Mouse (Mus musculus): ENCODE results near the gene Pccb. TPM values are rescaled to one million over a fixed set of nuclear protein-coding genes. Genes with fewer than 3 reads are reported as not detected.
A peak's percentile ranks its signal among the peaks of the same experiment; 100 is the strongest.

The Pccb gene
- polyA plus RNA-seq, 1 experiment: 354 TPM

DNA sequence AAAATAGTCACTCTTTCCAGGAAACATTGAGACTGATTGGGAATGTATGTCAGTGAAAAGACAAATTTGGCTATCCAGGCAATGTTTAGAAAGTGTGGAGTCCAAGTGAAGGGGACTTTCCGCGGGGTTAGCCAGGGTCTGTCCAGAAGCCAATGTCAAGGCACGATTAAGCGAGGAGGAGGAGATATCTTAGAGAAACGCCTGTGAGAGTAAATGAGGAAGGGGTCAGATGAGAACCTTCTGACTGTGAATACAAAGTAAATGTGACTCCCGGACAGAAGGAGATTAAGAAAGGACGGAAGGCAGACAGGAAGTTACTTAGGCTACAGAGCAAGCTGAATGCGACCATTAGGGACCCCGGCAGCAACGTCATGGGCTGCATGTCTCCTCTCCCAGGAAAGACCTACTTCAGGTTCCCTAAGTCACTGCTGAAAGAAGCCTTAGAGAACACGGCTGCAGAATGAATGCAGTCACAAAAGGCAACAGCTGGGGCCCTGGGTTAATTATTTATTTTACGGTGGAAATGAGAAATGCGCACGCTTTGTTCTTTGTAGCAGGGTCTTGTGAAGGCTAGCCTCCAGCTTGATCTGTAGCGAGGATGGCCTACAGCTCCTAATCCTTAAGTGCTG lies 11.1 kb upstream of the Pccb start:
- no peak overlapping the region for H3K27ac ChIP-seq (ENCODE audit: insufficient read depth, low read depth, low read length)
- 28% methylated on average over 15 of the region's 15 CpGs for WGBS
- peaks cover 22% of the 10 kb centered on the region for H3K4me1 ChIP-seq (ENCODE audit: control insufficient read depth, insufficient read depth, low read length)
- TF ChIP-seq POLR2A (IDR thresholded peaks at IDR 0.05; ENCODE audit: low read depth, low read length) (no peak), CTCF (conservative IDR thresholded peaks at IDR 0.05; ENCODE audit: insufficient read depth, insufficient read length, low read depth, low read length) (no peak)
- peak; percentile 65 for DNase-seq
- no peaks in the 10 kb centered on the region for H3K27me3 ChIP-seq (replicated peaks; ENCODE audit: control insufficient read depth, insufficient read depth, low read length)
- H3K4me3 ChIP-seq (ENCODE audit: insufficient read depth, low read depth, low read length): no peak overlapping the region
- H3K36me3 ChIP-seq (ENCODE audit: control insufficient read depth, insufficient read depth, low read length): no peaks in the 10 kb centered on the region

GRCm38 (mm10) chr9:101042249-101042648 lies 7.6 kb upstream of the Pccb start:
- no peak overlapping the region for H3K4me3 ChIP-seq (ENCODE audit: insufficient read depth, low read depth, low read length)
- WGBS: 62% methylated on average over 9 of the region's 9 CpGs
- no peaks in the 10 kb centered on the region for H3K36me3 ChIP-seq (ENCODE audit: control insufficient read depth, insufficient read depth, low read length)
- TF ChIP-seq POLR2A (IDR thresholded peaks at IDR 0.05; ENCODE audit: low read depth, low read length) (no peak), CTCF (conservative IDR thresholded peaks at IDR 0.05; ENCODE audit: insufficient read depth, insufficient read length, low read depth, low read length) (no peak)
- no peaks in the 10 kb centered on the region for H3K27me3 ChIP-seq (replicated peaks; ENCODE audit: control insufficient read depth, insufficient read depth, low read length)
- no peak for DNase-seq
- no peak overlapping the region for H3K27ac ChIP-seq (ENCODE audit: insufficient read depth, low read depth, low read length)
- peaks cover 23% of the 10 kb centered on the region for H3K4me1 ChIP-seq (ENCODE audit: control insufficient read depth, insufficient read depth, low read length)

DNA sequence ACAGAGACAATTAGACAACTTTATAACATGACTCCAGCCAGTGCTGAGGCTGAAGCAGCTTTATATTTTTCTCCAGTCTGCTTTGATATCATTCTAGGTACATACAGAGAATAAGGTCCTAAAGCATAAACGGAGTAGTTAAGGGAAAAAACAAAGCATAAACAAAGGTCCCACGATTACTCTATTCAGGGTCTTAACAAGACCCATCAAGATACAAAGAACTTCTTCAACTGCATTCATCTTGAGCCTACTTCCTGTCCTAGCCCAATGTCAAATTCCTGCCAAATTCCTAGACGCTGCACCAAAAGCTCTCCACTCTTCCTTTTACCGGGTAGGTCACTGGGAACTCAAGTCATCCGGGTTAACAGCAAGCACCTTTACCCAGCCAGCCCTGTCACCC lies 6.8 kb upstream of the Pccb start:
- no peak for DNase-seq
- H3K36me3 ChIP-seq (ENCODE audit: control insufficient read depth, insufficient read depth, low read length): no peaks in the 10 kb centered on the region
- H3K27ac ChIP-seq (ENCODE audit: insufficient read depth, low read depth, low read length): no peak overlapping the region
- TF ChIP-seq CTCF (conservative IDR thresholded peaks at IDR 0.05; ENCODE audit: insufficient read depth, insufficient read length, low read depth, low read length) (no peak), POLR2A (IDR thresholded peaks at IDR 0.05; ENCODE audit: low read depth, low read length) (no peak)
- 66% methylated on average over 5 of the region's 5 CpGs for WGBS
- H3K27me3 ChIP-seq (replicated peaks; ENCODE audit: control insufficient read depth, insufficient read depth, low read length): no peaks in the 10 kb centered on the region
- no peak overlapping the region for H3K4me3 ChIP-seq (ENCODE audit: insufficient read depth, low read depth, low read length)
- peaks cover 23% of the 10 kb centered on the region for H3K4me1 ChIP-seq (ENCODE audit: control insufficient read depth, insufficient read depth, low read length)

GRCm38 (mm10) chr9:101038634-101039033 lies 3.9 kb upstream of the Pccb start:
- Histone ChIP-seq H3K4me3 (ENCODE audit: insufficient read depth, low read depth, low read length) (no peak overlapping the region), H3K27me3 (replicated peaks; ENCODE audit: control insufficient read depth, insufficient read depth, low read length) (no peaks in the 10 kb centered on the region), H3K36me3 (ENCODE audit: control insufficient read depth, insufficient read depth, low read length) (no peaks in the 10 kb centered on the region), H3K27ac (ENCODE audit: insufficient read depth, low read depth, low read length) (no peak overlapping the region), H3K4me1 (ENCODE audit: control insufficient read depth, insufficient read depth, low read length) (peaks cover 18% of the 10 kb centered on the region; the same call in 1 of the 2 replicates)
- WGBS: 42% methylated on average over 5 of the region's 5 CpGs
- no peak for TF ChIP-seq POLR2A (IDR thresholded peaks at IDR 0.05; ENCODE audit: low read depth, low read length)
- TF ChIP-seq CTCF (conservative IDR thresholded peaks at IDR 0.05; ENCODE audit: insufficient read depth, insufficient read length, low read depth, low read length): no peak
- no peak for DNase-seq

DNA sequence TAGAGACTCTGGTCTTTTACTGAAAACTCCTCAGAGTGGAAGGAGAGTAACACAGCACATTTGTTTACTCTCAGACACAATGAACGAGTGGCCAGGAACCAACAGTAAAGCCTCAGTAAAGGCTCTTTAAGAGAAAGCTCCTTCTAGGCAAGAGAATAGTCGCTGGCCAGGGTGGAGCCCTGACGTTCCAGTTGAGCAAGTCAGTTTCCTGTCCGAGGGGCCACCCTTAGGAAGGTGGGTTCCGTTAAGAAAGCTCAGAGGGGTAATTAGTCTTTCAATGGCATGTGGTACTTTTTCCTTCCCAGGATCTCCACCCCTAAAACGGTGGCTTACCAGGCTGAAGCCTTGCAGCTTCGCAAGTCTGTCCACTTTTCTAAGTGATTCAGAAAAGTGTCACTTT lies 2.7 kb upstream of the Pccb start:
- 12% methylated on average over 7 of the region's 7 CpGs for whole genome bisulfite sequencing
- Histone ChIP-seq H3K27ac (ENCODE audit: insufficient read depth, low read depth, low read length) (peak overlapping the region; percentile 95), H3K36me3 (ENCODE audit: control insufficient read depth, insufficient read depth, low read length) (no peaks in the 10 kb centered on the region), H3K4me1 (ENCODE audit: control insufficient read depth, insufficient read depth, low read length) (peaks cover 18% of the 10 kb centered on the region; the same call in 1 of the 2 replicates), H3K27me3 (replicated peaks; ENCODE audit: control insufficient read depth, insufficient read depth, low read length) (no peaks in the 10 kb centered on the region), H3K4me3 (ENCODE audit: insufficient read depth, low read depth, low read length) (no peak overlapping the region)
- peak; percentile 75 for DNase-seq
- TF ChIP-seq POLR2A (IDR thresholded peaks at IDR 0.05; ENCODE audit: low read depth, low read length) (no peak), CTCF (conservative IDR thresholded peaks at IDR 0.05; ENCODE audit: insufficient read depth, insufficient read length, low read depth, low read length) (no peak)

DNA sequence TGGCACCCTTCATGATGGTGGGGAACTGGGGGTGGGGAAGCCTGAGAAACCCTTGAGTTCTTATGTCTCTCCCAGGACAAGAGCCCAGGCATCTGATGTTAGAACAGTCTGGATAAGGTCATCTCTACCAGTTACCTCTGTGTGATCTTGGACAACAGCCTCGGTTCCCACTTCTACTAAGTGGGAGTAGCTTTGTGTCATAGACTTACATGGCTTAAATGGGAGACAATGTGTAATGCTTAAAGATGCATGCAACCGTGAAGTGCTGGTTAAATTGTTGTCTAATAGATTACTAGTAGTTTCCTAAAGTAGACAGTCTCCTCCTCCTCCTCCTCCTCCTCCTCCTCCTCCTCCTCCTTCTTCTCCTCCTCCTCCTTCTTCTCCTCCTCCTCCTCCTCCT lies 2.2 kb upstream of the Pccb start:
- Histone ChIP-seq H3K4me1 (ENCODE audit: control insufficient read depth, insufficient read depth, low read length) (peaks cover 18% of the 10 kb centered on the region; the same call in 1 of the 2 replicates), H3K27ac (ENCODE audit: insufficient read depth, low read depth, low read length) (peak overlapping the region; percentile 98), H3K36me3 (ENCODE audit: control insufficient read depth, insufficient read depth, low read length) (no peaks in the 10 kb centered on the region), H3K4me3 (ENCODE audit: insufficient read depth, low read depth, low read length) (no peak overlapping the region), H3K27me3 (replicated peaks; ENCODE audit: control insufficient read depth, insufficient read depth, low read length) (no peaks in the 10 kb centered on the region)
- TF ChIP-seq CTCF (conservative IDR thresholded peaks at IDR 0.05; ENCODE audit: insufficient read depth, insufficient read length, low read depth, low read length) (no peak), POLR2A (IDR thresholded peaks at IDR 0.05; ENCODE audit: low read depth, low read length) (peak; percentile 14)
- peak; percentile 88 for DNase-seq
- WGBS: 28% methylated on average over 2 of the region's 2 CpGs

DNA sequence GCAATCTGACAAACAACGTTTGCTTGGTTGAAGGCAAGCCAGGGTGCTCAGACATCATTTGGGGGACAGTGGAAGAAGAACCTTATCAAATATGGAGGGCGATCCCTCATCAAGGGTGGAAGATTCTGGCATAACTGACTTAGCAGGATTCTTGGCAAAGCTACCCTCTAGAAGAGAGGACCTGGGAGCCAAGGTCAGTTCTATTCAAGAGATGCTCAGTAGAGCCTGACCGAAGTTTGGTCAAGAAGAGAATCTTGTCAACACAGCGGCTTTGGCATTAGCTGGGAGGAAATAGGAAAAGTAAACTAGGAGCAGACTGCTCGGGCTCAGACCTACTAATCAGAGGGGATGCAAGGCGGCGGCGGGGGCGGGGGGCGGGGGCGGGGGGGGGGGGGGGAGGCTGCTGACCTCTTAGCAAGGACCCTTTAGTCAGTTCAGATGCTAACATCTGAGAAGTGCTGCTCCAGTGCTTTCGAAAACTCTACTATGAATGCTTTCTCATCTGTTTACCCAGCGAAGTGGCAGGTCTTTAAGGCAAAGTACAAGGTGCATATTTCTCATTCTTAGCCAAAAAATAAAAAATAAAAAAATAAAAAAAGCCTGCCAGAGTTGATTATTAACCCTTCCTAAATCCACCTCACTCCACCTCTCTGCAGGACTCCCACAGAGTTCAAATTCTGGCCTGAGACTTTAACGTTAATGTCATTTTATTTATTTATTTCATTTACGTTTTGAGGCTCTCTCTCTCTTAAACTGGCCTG lies 1.3 kb upstream of the Pccb start:
- peak; percentile 87 for DNase-seq
- 55% methylated on average over 15 of the region's 15 CpGs for WGBS
- no peaks in the 10 kb centered on the region for H3K36me3 ChIP-seq (ENCODE audit: control insufficient read depth, insufficient read depth, low read length)
- H3K27me3 ChIP-seq (replicated peaks; ENCODE audit: control insufficient read depth, insufficient read depth, low read length): no peaks in the 10 kb centered on the region
- H3K4me3 ChIP-seq (ENCODE audit: insufficient read depth, low read depth, low read length): no peak overlapping the region
- H3K4me1 ChIP-seq (ENCODE audit: control insufficient read depth, insufficient read depth, low read length): peaks cover 18% of the 10 kb centered on the region; the same call in 1 of the 2 replicates
- TF ChIP-seq CTCF (conservative IDR thresholded peaks at IDR 0.05; ENCODE audit: insufficient read depth, insufficient read length, low read depth, low read length) (no peak), POLR2A (IDR thresholded peaks at IDR 0.05; ENCODE audit: low read depth, low read length) (no peak)
- H3K27ac ChIP-seq (ENCODE audit: insufficient read depth, low read depth, low read length): peak overlapping the region; percentile 99
